Mouse (Mus musculus): ENCODE results near the gene Snip1. TPM values are rescaled to one million over a fixed set of nuclear protein-coding genes. Genes with fewer than 3 reads are reported as not detected.

Snip1 gene
- polyA plus RNA-seq, 1 experiment from 2014 or later, result 31.2 TPM

DNA sequence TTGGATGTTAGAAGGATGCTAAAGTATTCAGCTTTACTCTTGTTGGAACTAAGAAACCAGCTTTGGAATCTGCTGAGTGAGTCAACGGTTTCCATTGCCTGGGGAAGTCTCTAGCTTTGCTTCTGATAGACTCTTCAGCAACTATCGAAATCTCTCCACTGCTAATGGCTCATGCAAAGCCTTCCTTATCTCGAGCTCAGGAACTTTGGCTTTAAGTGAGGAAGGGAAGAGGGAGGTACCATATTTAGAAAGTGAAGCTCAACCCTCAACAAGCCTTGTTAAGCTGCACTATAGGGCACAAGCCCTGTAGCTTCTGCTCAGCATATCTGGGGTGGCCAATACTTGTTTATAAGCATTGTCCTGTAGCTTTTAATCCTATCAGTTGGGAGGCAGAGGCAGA lies 9.2 kb upstream of the Snip1 start:
- no peaks in the 10 kb centered on the region for H3K9me3 ChIP-seq (ENCODE audit: control insufficient read depth, low read length)
- no peak overlapping the region for H3K27ac ChIP-seq (replicated peaks; ENCODE audit: low read depth, low read length)
- H3K9ac ChIP-seq (replicated peaks; ENCODE audit: low read length), result no peak overlapping the region
- 68% methylated on average over 3 of the region's 3 CpGs for WGBS
- no peaks in the 10 kb centered on the region for H3K27me3 ChIP-seq (ENCODE audit: control insufficient read depth, insufficient read depth, low read length)
- H3K4me2 ChIP-seq (ENCODE audit: low read length), result no peak overlapping the region
- H3K4me3 ChIP-seq (replicated peaks; ENCODE audit: low read depth, low read length), result no peak overlapping the region
- peaks cover 41% of the 10 kb centered on the region for H3K36me3 ChIP-seq (ENCODE audit: control insufficient read depth, insufficient read depth, low read length)
- H3K4me1 ChIP-seq (ENCODE audit: control insufficient read depth, insufficient read depth, low read length), result no peaks in the 10 kb centered on the region
- no peak for ATAC-seq (ENCODE audit: low FRiP score, low TSS enrichment)
- DNase-seq, result no peak

GRCm38 (mm10) chr4:125058033-125058432 lies 8.4 kb upstream of the Snip1 start:
- ATAC-seq (ENCODE audit: low FRiP score, low TSS enrichment) (no peak), DNase-seq (no peak)
- Histone ChIP-seq H3K9me3 (ENCODE audit: control insufficient read depth, low read length) (no peaks in the 10 kb centered on the region), H3K27me3 (ENCODE audit: control insufficient read depth, insufficient read depth, low read length) (no peaks in the 10 kb centered on the region), H3K36me3 (ENCODE audit: control insufficient read depth, insufficient read depth, low read length) (peaks cover 36% of the 10 kb centered on the region), H3K4me1 (ENCODE audit: control insufficient read depth, insufficient read depth, low read length) (no peaks in the 10 kb centered on the region), H3K9ac (replicated peaks; ENCODE audit: low read length) (no peak overlapping the region), H3K4me3 (replicated peaks; ENCODE audit: low read depth, low read length) (no peak overlapping the region), H3K4me2 (ENCODE audit: low read length) (no peak overlapping the region), H3K27ac (replicated peaks; ENCODE audit: low read depth, low read length) (no peak overlapping the region)
- 54% methylated on average over 5 of the region's 5 CpGs for WGBS

DNA sequence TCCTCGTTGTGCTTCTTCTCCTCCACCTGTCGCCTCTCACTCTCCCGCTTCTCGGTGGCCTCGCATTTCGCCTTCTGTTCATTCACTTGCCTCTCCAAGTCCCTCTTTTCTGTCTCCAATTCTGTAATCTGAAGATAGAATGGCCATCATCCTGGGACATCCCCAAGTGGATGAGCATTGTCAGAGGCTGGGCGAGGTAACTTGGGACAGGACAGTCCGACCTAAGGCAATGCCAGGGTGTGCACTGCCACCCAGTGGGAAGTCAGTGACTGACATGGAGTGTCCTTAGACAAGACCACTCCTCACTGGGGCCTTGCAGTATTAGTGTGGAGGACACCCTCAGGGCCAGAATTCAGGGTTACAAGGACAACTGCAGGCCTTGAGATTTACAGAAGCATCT lies 7.4 kb upstream of the Snip1 start:
- H3K27me3 ChIP-seq (ENCODE audit: control insufficient read depth, insufficient read depth, low read length), result no peaks in the 10 kb centered on the region
- H3K4me2 ChIP-seq (ENCODE audit: low read length), result peak overlapping the region; percentile 36
- H3K27ac ChIP-seq (replicated peaks; ENCODE audit: low read depth, low read length), result no peak overlapping the region
- DNase-seq, result peak; percentile 88
- H3K9ac ChIP-seq (replicated peaks; ENCODE audit: low read length), result no peak overlapping the region; the same call in 1 of the 2 replicates
- H3K4me1 ChIP-seq (ENCODE audit: control insufficient read depth, insufficient read depth, low read length), result no peaks in the 10 kb centered on the region
- ATAC-seq (ENCODE audit: low FRiP score, low TSS enrichment), result no peak
- peaks cover 26% of the 10 kb centered on the region for H3K36me3 ChIP-seq (ENCODE audit: control insufficient read depth, insufficient read depth, low read length)
- no peaks in the 10 kb centered on the region for H3K9me3 ChIP-seq (ENCODE audit: control insufficient read depth, low read length)
- 3% methylated on average over 8 of the region's 8 CpGs for WGBS
- H3K4me3 ChIP-seq (replicated peaks; ENCODE audit: low read depth, low read length), result no peak overlapping the region

DNA sequence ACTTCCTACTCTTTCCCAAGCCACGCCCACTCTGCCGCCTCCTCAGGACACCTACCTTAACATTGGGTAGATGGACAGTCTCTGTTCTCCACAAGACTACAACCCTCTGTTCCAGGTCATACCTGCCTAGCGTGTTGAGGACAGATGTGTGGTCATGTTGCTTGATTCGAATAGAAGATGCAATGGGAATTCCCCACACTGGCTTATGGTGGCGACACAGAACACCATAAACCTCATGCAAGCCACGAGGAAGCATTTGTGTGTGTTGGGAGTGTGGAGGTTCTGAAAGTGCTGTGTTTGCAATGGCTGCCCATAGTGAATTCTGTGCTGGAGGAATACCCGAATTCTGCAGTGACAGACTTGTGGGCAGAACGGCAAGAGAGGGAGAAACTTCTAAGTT lies 2.6 kb upstream of the Snip1 start:
- no peaks in the 10 kb centered on the region for H3K9me3 ChIP-seq (ENCODE audit: control insufficient read depth, low read length)
- ATAC-seq (ENCODE audit: low FRiP score, low TSS enrichment) (no peak), DNase-seq (no peak)
- WGBS, result 75% methylated on average over 8 of the region's 8 CpGs
- peaks cover 11% of the 10 kb centered on the region for H3K4me1 ChIP-seq (ENCODE audit: control insufficient read depth, insufficient read depth, low read length)
- H3K27ac ChIP-seq (replicated peaks; ENCODE audit: low read depth, low read length), result no peak overlapping the region
- peaks cover 2% of the 10 kb centered on the region for H3K36me3 ChIP-seq (ENCODE audit: control insufficient read depth, insufficient read depth, low read length)
- H3K27me3 ChIP-seq (ENCODE audit: control insufficient read depth, insufficient read depth, low read length), result no peaks in the 10 kb centered on the region
- no peak overlapping the region for H3K4me2 ChIP-seq (ENCODE audit: low read length)
- H3K9ac ChIP-seq (replicated peaks; ENCODE audit: low read length), result no peak overlapping the region
- H3K4me3 ChIP-seq (replicated peaks; ENCODE audit: low read depth, low read length), result no peak overlapping the region

- H3K27me3 ChIP-seq (ENCODE audit: control insufficient read depth, insufficient read depth, low read length), result no peaks in the 10 kb centered on the region
- 2% methylated on average over 26 of the region's 26 CpGs for WGBS
- peak; percentile 71 for DNase-seq
- peaks cover 11% of the 10 kb centered on the region for H3K4me1 ChIP-seq (ENCODE audit: control insufficient read depth, insufficient read depth, low read length)
- 0 out of 2 replicates have a peak, but pooled peaks have one; percentile 40 for ATAC-seq (ENCODE audit: low FRiP score, low TSS enrichment)
- H3K36me3 ChIP-seq (ENCODE audit: control insufficient read depth, insufficient read depth, low read length), result peaks cover 21% of the 10 kb centered on the region
- peak within 1 kb of the TSS; percentile 94 for H3K4me3 ChIP-seq (replicated peaks; ENCODE audit: low read depth, low read length)
- H3K27ac ChIP-seq (replicated peaks; ENCODE audit: low read depth, low read length), result peak within 1 kb of the TSS; percentile 66; the same call in 1 of the 2 replicates
- peak within 1 kb of the TSS; percentile 94 for H3K4me2 ChIP-seq (ENCODE audit: low read length)
- peak within 1 kb of the TSS; percentile 84 for H3K9ac ChIP-seq (replicated peaks; ENCODE audit: low read length)
- no peaks in the 10 kb centered on the region for H3K9me3 ChIP-seq (ENCODE audit: control insufficient read depth, low read length)
Observed at GRCm38 (mm10) chr4:125065517-125066307, 760 bp upstream of the Snip1 start, which contains the start of gene Dnali1. Gene Dnali1, minus strand, starts transcription at chr4:125065703.

- no peaks in the 10 kb centered on the region for H3K4me1 ChIP-seq (ENCODE audit: control insufficient read depth, insufficient read depth, low read length)
- no peaks in the 10 kb centered on the region for H3K9me3 ChIP-seq (ENCODE audit: control insufficient read depth, low read length)
- peaks cover 35% of the 10 kb centered on the region for H3K36me3 ChIP-seq (ENCODE audit: control insufficient read depth, insufficient read depth, low read length)
- no peak overlapping the region for H3K9ac ChIP-seq (replicated peaks; ENCODE audit: low read length)
- H3K27me3 ChIP-seq (ENCODE audit: control insufficient read depth, insufficient read depth, low read length), result no peaks in the 10 kb centered on the region
- no peak for ATAC-seq (ENCODE audit: low FRiP score, low TSS enrichment)
- DNase-seq, result no peak
- no peak overlapping the region for H3K4me3 ChIP-seq (replicated peaks; ENCODE audit: low read depth, low read length)
- no peak overlapping the region for H3K4me2 ChIP-seq (ENCODE audit: low read length)
- WGBS, result 91% methylated on average over 2 of the region's 2 CpGs
- H3K27ac ChIP-seq (replicated peaks; ENCODE audit: low read depth, low read length), result no peak overlapping the region
Observed at GRCm38 (mm10) chr4:125077700-125078099, 11.2 kb downstream of the Snip1 start.

GRCm38 (mm10) chr4:125078698-125079097 lies 12.2 kb downstream of the Snip1 start:
- WGBS, result 93% methylated on average over 2 of the region's 2 CpGs

GRCm38 (mm10) chr4:125084403-125085345 lies 18.2 kb downstream of the Snip1 start, which contains the start of gene Meaf6:
Gene Meaf6, plus strand, starts transcription at chr4:125085134.
- DNase-seq, result peak; percentile 95
- H3K4me3 ChIP-seq (replicated peaks; ENCODE audit: low read depth, low read length), result peak within 1 kb of the TSS; percentile 84
- ATAC-seq (ENCODE audit: low FRiP score, low TSS enrichment), result peak; percentile 91

More at GRCm38 (mm10) chr4:125078698-125079097, 12.2 kb downstream of the Snip1 start:
- Histone ChIP-seq H3K27me3 (ENCODE audit: control insufficient read depth, insufficient read depth, low read length) (no peaks in the 10 kb centered on the region), H3K4me3 (replicated peaks; ENCODE audit: low read depth, low read length) (no peak overlapping the region), H3K36me3 (ENCODE audit: control insufficient read depth, insufficient read depth, low read length) (peaks cover 25% of the 10 kb centered on the region), H3K4me2 (ENCODE audit: low read length) (no peak overlapping the region), H3K4me1 (ENCODE audit: control insufficient read depth, insufficient read depth, low read length) (no peaks in the 10 kb centered on the region), H3K9me3 (ENCODE audit: control insufficient read depth, low read length) (no peaks in the 10 kb centered on the region), H3K27ac (replicated peaks; ENCODE audit: low read depth, low read length) (no peak overlapping the region), H3K9ac (replicated peaks; ENCODE audit: low read length) (no peak overlapping the region)
- DNase-seq (no peak), ATAC-seq (ENCODE audit: low FRiP score, low TSS enrichment) (no peak)

More at GRCm38 (mm10) chr4:125084403-125085345, 18.2 kb downstream of the Snip1 start, which contains the start of gene Meaf6:
- H3K27ac ChIP-seq (replicated peaks; ENCODE audit: low read depth, low read length), result peak within 1 kb of the TSS; percentile 99
- H3K4me1 ChIP-seq (ENCODE audit: control insufficient read depth, insufficient read depth, low read length), result peaks cover 19% of the 10 kb centered on the region
- no peaks in the 10 kb centered on the region for H3K9me3 ChIP-seq (ENCODE audit: control insufficient read depth, low read length)
- 2% methylated on average over 63 of the region's 63 CpGs for WGBS
- H3K9ac ChIP-seq (replicated peaks; ENCODE audit: low read length), result peak within 1 kb of the TSS; percentile 73
- no peaks in the 10 kb centered on the region for H3K27me3 ChIP-seq (ENCODE audit: control insufficient read depth, insufficient read depth, low read length)
- peaks cover 27% of the 10 kb centered on the region for H3K36me3 ChIP-seq (ENCODE audit: control insufficient read depth, insufficient read depth, low read length)
- peak within 1 kb of the TSS; percentile 83 for H3K4me2 ChIP-seq (ENCODE audit: low read length)
